Mouse (Mus musculus) T-helper 1 cell (primary cell): ENCODE data around the gene Pnkp.

ENCODE experiments used
- in situ Hi-C: fragments of 300-600 bp; cut with MboI, MseI; formaldehyde crosslinking; loops from one replicate; pipeline ENCODE4 v1.15.1; 2025; ENCODE audit warnings: high pct_unique_total_duplicates

The Pnkp gene

GRCm38 (mm10) chr7:44826771-44827170 lies 30.2 kb upstream of the Pnkp start:
- in situ Hi-C loops, result no loop called here

- in situ Hi-C loops, result no loop called here
Observed at GRCm38 (mm10) chr7:44828706-44829105, 28.2 kb upstream of the Pnkp start.

GRCm38 (mm10) chr7:44832763-44833162 lies 24.2 kb upstream of the Pnkp start:
- in situ Hi-C loops, result loop anchor here (5.0 kb wide), 1 partner anchor 110 kb away; no protein-coding TSS in a partner anchor

DNA sequence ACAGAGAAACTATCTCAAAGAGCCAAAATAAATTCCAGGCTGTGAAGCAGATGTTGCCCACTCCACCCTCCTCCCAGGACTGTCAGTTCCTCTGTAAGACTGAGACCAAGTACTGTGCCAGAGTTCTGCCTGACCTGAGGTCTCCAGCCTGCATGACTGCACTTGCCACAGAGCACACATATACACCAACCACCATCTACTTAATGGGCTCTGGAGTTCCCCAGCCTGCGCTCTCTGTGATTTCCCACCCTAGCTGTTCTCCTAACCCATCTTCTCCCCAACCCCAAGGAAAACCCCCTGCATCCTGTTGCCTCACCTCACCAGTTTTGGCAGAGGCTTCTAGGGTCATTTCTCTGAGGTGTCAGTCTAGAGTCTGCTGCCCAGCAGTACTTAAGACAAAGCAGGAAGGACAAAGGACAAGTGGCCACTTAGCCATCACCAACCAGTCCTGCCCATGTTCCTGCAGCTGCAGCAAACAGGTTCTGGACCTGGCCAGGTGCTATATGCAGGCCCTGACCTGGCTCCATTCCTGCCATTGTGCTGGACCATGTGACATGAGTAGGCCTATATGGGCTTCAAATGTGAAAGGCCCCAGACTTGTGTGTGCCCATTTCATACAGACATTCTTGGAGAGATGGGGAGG lies 21.4 kb upstream of the Pnkp start:
- in situ Hi-C loops, result no loop called here

DNA sequence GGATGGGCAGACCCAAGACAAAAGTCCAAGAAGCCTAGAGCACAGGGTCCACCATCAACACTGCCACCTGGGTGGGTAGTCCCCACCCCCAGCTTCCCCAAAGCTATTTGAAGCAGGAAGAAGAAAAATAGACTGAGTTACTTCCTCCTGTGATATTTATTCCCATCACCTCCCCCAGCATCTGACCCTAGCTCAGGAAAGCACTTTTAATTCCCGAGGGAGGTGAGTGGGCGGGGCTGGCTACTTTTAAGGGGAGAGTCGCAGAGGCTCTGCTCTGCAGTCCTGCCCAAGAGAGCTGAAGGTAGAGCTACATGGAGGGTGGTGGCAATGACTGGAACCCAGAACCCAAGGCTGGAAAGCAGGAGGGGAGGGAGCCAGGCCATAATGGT lies 20.9 kb upstream of the Pnkp start:
- in situ Hi-C loops, result no loop called here

DNA sequence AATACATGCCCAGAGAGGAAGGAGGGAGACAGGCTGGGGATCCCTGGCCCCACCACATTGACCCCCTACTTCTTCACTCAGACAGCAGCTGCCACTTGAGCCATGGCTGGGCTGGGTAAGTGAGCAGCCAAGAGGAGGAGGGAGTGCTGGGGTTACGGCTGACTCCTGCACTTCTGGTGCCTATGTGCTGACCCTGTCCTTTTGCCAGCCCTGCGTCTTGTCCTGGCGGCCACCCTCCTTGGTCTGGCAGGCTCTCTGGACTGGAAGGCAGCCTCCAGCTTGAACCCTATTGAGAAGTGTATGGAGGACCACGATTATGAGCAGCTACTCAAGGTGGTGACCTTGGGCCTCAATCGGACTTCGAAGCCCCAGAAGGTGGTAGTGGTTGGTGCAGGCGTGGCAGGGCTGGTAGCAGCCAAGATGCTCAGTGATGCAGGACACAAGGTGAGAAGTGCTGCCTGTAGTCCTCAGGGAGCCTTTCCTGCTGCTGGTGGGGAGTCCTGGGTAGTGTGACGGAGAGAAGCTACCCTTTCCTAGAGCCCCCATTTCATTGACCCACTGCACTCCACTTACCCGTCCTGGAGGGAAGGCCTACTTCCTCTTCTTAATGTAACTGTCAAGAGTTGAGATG lies 20.4 kb upstream of the Pnkp start:
- in situ Hi-C loops, result no loop called here

DNA sequence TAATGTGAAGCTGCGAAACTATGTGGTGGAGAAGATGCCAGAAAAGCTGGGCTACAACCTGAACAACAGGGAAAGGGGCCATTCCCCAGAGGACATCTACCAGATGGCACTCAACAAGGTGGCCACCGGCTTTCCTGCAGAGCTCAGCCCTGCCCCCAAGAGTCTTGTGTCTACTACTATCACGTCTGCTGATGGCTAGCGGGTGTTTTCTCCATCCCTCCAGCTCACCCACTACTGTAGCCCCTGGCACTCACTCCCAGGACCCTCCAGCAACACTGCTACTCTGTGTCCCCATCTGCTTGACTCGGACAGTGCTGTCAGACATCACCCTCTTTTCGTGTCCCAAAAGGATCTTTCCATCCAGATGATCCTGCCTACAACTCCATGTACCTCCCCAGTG lies 18.9 kb upstream of the Pnkp start:
- in situ Hi-C loops, result no loop called here

DNA sequence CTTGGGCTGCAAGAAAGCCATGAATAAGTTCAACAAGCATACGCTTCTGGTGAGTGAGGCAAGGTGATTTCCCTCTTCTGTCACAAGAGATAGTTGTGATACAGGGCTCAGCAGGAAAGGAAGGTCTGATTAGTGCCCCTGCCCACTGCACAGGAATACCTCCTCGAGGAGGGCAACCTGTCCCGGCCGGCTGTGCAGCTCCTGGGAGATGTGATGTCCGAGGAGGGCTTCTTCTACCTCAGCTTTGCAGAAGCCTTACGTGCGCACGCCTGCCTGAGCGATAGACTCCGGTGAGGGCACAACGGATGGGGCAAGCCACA lies 17.8 kb upstream of the Pnkp start:
- in situ Hi-C loops, result no loop called here

DNA sequence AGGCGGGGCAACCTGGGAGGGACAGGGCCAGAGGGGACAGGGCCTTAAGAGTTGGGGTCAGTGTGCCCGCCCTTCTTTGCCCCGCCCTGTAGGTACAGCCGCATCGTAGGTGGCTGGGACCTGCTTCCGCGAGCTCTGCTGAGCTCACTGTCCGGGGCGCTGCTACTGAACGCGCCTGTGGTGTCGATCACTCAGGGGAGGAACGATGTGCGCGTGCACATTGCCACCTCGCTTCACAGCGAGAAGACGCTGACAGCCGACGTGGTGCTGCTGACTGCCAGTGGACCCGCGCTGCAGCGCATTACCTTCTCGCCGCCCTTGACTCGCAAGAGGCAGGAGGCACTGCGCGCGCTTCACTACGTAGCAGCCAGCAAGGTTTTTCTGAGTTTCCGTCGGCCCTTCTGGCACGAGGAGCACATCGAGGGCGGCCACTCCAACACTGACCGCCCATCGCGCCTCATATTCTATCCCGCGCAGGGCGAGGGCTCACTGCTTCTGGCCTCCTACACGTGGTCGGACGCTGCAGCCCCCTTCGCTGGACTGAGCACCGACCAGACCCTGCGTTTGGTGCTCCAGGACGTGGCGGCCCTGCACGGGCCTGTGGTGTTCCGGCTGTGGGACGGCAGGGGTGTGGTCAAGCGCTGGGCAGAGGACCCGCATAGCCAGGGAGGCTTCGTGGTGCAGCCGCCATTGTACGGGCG lies 17.3 kb upstream of the Pnkp start:
- in situ Hi-C loops, result no loop called here

DNA sequence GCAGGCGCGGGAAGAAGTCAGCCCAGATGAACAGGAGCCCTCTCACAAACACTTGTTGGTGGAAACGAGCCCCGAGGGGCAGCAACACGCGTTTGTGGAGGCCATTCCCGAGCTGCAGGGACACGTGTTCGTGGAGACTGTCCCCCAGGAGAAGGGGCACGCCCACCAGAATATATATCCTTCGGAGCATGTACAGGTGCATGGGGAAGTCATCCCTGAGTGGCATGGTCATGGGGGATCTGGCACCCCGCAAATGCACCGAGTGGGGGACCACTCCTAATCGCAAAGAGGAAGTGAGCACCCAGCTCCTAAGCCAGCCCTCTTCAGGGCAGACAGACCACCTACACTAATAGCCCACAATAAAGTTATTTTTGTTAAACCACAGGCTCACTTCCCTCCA lies 16.5 kb upstream of the Pnkp start:
- in situ Hi-C loops, result no loop called here

- in situ Hi-C loops, result no loop called here
Observed at GRCm38 (mm10) chr7:44841825-44842463, 15.0 kb upstream of the Pnkp start.

GRCm38 (mm10) chr7:44845006-44845405 lies 11.9 kb upstream of the Pnkp start:
- in situ Hi-C loops, result no loop called here

DNA sequence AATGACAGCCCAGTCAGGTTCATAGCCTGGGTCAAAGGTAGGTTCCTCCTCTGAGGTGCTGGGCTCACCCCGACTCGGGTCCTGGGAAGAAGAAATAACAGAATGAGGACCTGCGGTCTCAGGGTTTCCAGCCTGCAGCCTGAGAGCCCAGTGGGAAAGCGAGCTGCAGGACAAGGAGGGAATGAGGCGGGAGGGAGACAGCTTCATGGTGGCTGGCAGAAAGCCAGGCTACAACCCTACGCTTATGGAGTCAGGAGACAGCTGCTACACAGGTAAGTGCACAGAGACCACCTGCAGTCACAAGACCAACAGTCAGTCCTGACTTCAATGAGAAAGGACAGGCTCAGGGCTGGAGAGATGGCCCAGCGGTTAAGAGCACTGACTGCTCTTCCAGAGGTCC lies 10.1 kb upstream of the Pnkp start:
- in situ Hi-C loops, result no loop called here

GRCm38 (mm10) chr7:44847772-44848171 lies 9.2 kb upstream of the Pnkp start:
- in situ Hi-C loops, result no loop called here

- in situ Hi-C loops, result no loop called here
Observed at GRCm38 (mm10) chr7:44848561-44849415, 8.2 kb upstream of the Pnkp start, which contains the start of the genes Akt1s1 and Tbc1d17. Gene Akt1s1, plus strand, starts transcription at chr7:44848991. Gene Tbc1d17, minus strand, starts transcription at chr7:44849079.

DNA sequence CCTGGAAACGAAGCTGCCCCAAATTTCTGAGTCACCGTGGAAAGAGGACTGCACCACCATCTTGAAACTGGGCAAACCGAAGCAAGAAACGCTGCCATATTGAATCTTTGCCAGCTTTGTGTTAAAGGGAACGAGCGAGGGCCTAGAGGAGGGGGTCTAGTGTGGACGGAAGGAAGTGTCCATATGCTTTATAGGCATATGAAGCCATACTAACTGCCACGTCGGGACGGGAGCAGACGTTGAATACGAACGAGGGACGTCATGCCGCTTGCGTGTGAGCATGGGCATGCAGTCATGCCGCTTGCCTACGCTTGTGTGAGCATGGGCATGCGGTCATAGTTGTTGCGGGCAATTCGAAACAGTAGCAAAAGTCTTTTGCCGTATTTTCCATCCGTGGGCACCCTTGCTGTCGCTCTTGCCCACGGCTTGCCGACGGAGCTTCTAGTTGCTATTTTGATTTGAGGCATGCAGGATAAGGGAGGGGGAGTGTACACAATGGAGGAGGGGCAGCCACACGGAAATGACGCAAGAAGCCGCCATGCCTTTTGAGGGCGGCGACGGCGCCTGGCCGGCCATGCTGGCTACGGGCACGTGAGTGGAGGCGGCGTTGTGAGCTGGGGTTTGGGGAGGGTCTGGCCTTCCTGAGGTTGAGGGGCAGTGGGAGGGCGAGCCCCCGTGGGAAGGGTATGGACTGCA lies 7.4 kb upstream of the Pnkp start:
- in situ Hi-C loops, result no loop called here

- in situ Hi-C loops, result no loop called here
Observed at GRCm38 (mm10) chr7:44850146-44850545, 6.8 kb upstream of the Pnkp start.

DNA sequence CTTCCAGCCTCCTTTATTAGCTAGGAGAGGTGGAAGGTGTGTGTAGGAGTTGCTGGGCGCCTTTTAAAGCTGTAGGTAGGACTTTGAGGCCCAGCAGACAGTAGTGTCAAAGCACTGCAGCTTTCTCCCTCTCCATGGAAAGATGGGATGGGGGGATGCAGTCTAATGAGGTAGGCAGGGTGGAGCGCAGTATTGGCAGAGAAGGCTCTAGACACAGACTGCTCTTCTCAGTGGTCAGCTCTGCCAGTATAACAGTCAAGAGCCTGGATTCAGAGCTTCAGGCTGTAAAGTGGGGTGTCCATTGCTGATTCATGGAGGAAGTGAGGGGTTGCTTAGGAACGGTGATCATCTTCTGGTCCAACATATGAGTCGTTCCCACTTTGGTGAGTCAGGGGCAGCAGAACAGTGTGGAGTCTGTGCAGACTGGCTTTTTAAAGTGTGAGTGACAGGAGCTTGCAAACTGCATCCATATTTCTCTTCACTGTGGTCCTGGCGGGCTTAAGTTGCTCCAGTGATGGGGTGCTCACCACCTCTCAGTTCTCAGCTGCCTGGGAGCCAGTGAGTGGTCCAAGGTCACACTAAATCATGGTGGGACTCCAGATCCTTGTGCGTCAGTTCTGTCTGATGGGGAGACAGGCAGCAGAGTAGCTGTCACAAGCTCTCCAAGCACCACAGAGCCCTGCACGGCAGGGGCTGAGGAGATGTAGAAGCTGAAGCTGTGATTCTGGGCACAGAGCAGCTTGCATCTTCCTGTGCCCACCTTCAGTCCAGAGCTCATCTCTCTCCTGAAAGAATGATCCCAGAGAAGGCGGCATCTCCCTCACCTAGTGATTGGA lies 5.9 kb upstream of the Pnkp start:
- in situ Hi-C loops, result no loop called here

DNA sequence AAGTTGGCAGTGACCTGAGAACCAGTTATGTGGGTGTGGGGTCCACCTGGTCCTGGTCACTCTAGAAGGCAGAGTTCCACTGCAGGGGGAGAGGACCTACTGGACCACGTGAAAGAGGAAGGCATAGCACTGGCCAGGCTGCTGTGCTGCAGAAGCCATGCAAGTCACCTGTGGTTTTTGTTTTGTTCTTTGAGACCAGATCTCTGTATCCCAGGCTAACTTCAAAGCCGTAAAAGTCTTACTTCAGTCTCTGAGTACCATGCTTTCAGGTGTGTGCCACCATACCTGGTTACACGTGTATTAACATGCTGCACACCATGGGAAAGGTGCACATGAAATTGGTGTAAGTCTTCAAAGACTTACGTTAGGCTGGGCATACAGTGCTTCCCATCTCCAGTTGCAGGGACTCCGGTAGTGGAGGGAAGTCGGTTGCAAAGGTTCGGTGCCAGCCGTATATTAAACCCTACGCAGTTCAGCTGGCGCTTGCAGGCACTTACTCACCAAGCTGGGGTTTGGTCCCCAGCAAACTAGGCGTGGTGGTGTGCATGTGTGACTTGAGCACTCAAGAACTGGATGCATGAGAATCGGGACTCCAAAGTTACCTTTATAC lies 5.2 kb upstream of the Pnkp start:
- in situ Hi-C loops, result no loop called here
